Mouse (Mus musculus): ENCODE measurements around the gene Cd320. TPM values are rescaled to one million over a fixed set of nuclear protein-coding genes. Genes with fewer than 3 reads are reported as not detected.

The Cd320 gene
- polyA plus RNA-seq, 1 experiment from 2014 or later: 32.7 TPM

Small RNAs within 50 kb of the gene (microRNA-seq; reads per million reads assigned to microRNA genes)
- not detected for gene Gm27740

Other genes starting within 250 kb of the Cd320 start
- gene Zfp414, start 214.0 kb upstream of the Cd320 start, polyA plus RNA-seq (2015; fragmentation: Nextera tagmentation; extraction: Ambion mirVana): 23.7 and 27.5 TPM in 2 replicates
- 0.19 and 0.27 TPM in 2 replicates for gene Pram1, start 205.0 kb upstream of the Cd320 start, polyA plus RNA-seq (2015; fragmentation: Nextera tagmentation; extraction: Ambion mirVana)
- 115 and 122 TPM in 2 replicates for gene Hnrnpm, start 156.2 kb upstream of the Cd320 start, polyA plus RNA-seq (2015; fragmentation: Nextera tagmentation; extraction: Ambion mirVana)
- gene March2, start 124.4 kb upstream of the Cd320 start, polyA plus RNA-seq (2015; fragmentation: Nextera tagmentation; extraction: Ambion mirVana): 51.1 and 54.6 TPM in 2 replicates
- gene Rab11b, start 82.6 kb upstream of the Cd320 start, polyA plus RNA-seq (2015; fragmentation: Nextera tagmentation; extraction: Ambion mirVana): 164 TPM in 2 replicates
- 31.3 and 42.4 TPM in 2 replicates for gene Angptl4, start 61.3 kb upstream of the Cd320 start, polyA plus RNA-seq (2015; fragmentation: Nextera tagmentation; extraction: Ambion mirVana)
- gene Kank3, start 32.6 kb upstream of the Cd320 start, polyA plus RNA-seq (2015; fragmentation: Nextera tagmentation; extraction: Ambion mirVana): 17.1 and 20.3 TPM in 2 replicates
- 1,008 and 1,055 TPM in 2 replicates for gene Rps28, start 18.5 kb upstream of the Cd320 start, polyA plus RNA-seq (2015; fragmentation: Nextera tagmentation; extraction: Ambion mirVana)
- gene Ndufa7, start 18.5 kb upstream of the Cd320 start, polyA plus RNA-seq (2015; fragmentation: Nextera tagmentation; extraction: Ambion mirVana): 497 TPM in 2 replicates
- gene Gm7029, start 30.7 kb downstream of the Cd320 start, polyA plus RNA-seq (2015; fragmentation: Nextera tagmentation; extraction: Ambion mirVana): not detected in 2 replicates
- 1.3 and 1.7 TPM in 2 replicates for gene Kifc1, start 47.6 kb downstream of the Cd320 start, polyA plus RNA-seq (2015; fragmentation: Nextera tagmentation; extraction: Ambion mirVana)
- gene Platr17, start 62.0 kb downstream of the Cd320 start, polyA plus RNA-seq (2015; fragmentation: Nextera tagmentation; extraction: Ambion mirVana): 1.1 TPM in 2 replicates
- 18.1 and 22.4 TPM in 2 replicates for gene Daxx, start 66.3 kb downstream of the Cd320 start, polyA plus RNA-seq (2015; fragmentation: Nextera tagmentation; extraction: Ambion mirVana)
- gene Tapbp, start 72.8 kb downstream of the Cd320 start, polyA plus RNA-seq (2015; fragmentation: Nextera tagmentation; extraction: Ambion mirVana): 63.7 and 72.4 TPM in 2 replicates
- 10.7 and 12.2 TPM in 2 replicates for gene Zbtb22, start 72.8 kb downstream of the Cd320 start, polyA plus RNA-seq (2015; fragmentation: Nextera tagmentation; extraction: Ambion mirVana)
- gene Rgl2, start 86.5 kb downstream of the Cd320 start, polyA plus RNA-seq (2015; fragmentation: Nextera tagmentation; extraction: Ambion mirVana): 18.6 and 24.4 TPM in 2 replicates
- 92.7 and 96.8 TPM in 2 replicates for gene Pfdn6, start 97.3 kb downstream of the Cd320 start, polyA plus RNA-seq (2015; fragmentation: Nextera tagmentation; extraction: Ambion mirVana)
- 17.1 and 20.2 TPM in 2 replicates for gene Wdr46, start 97.6 kb downstream of the Cd320 start, polyA plus RNA-seq (2015; fragmentation: Nextera tagmentation; extraction: Ambion mirVana)
- gene B3galt4, start 108.4 kb downstream of the Cd320 start, polyA plus RNA-seq (2015; fragmentation: Nextera tagmentation; extraction: Ambion mirVana): 15.0 and 15.2 TPM in 2 replicates
- gene Vps52, start 112.7 kb downstream of the Cd320 start, polyA plus RNA-seq (2015; fragmentation: Nextera tagmentation; extraction: Ambion mirVana): 24.7 and 26.3 TPM in 2 replicates
- gene Rps18, start 112.9 kb downstream of the Cd320 start, polyA plus RNA-seq (2015; fragmentation: Nextera tagmentation; extraction: Ambion mirVana): 1,740 and 1,781 TPM in 2 replicates
- gene H2-K1, start 157.3 kb downstream of the Cd320 start, polyA plus RNA-seq (2015; fragmentation: Nextera tagmentation; extraction: Ambion mirVana): 129 and 130 TPM in 2 replicates
- gene Ring1, start 181.6 kb downstream of the Cd320 start, polyA plus RNA-seq (2015; fragmentation: Nextera tagmentation; extraction: Ambion mirVana): 13.3 and 14.6 TPM in 2 replicates
- 37.6 and 42.4 TPM in 2 replicates for gene H2-Ke6, start 185.0 kb downstream of the Cd320 start, polyA plus RNA-seq (2015; fragmentation: Nextera tagmentation; extraction: Ambion mirVana)
- 114 and 118 TPM in 2 replicates for gene Slc39a7, start 188.6 kb downstream of the Cd320 start, polyA plus RNA-seq (2015; fragmentation: Nextera tagmentation; extraction: Ambion mirVana)
- gene Rxrb, start 188.7 kb downstream of the Cd320 start, polyA plus RNA-seq (2015; fragmentation: Nextera tagmentation; extraction: Ambion mirVana): 25.0 and 26.9 TPM in 2 replicates
- 0.18 and 0.29 TPM in 2 replicates for gene Col11a2, start 196.3 kb downstream of the Cd320 start, polyA plus RNA-seq (2015; fragmentation: Nextera tagmentation; extraction: Ambion mirVana)
- gene H2-Oa, start 249.2 kb downstream of the Cd320 start, polyA plus RNA-seq (2015; fragmentation: Nextera tagmentation; extraction: Ambion mirVana): 0.25 and 0.29 TPM in 2 replicates